Comparison of ENCODE assay signal across 18 mouse cellular contexts in the genomic region with DNA sequence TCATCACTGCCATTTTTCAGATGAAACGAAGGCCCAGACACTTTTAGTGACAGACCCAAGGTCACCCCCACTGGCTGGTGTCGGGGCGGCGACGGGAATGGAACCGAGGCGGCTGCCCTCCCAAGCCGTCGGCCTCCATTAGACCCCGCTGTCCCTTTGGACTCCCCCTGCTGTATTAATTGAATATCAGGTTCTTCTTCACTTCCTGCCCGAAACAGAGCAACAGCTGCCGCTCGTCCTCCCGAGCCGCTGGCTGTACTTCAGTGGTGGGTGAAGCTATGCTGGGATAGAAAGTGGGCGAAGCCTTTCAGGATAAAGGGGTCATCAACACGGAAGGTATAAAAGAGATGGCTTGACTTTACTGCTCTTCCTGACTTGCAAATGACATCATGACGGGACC.
"Had no signal": no experiment of that assay in that cellular context is flagged by ENCODE, and none has a peak within 500 bp of the region (broad histone marks: within the 10 kb centered on the region; RNA-seq: fewer than 3 reads in every experiment).

No protein-coding gene starts in this region.

- H3K4me1 ChIP-seq: midbrain, embryonic 10.5 days; midbrain, embryonic 12.5 days; neural tube, embryonic 13.5 days; neural tube, embryonic 15.5 days had no signal

- H3K27ac ChIP-seq: midbrain, embryonic 10.5 days; midbrain, embryonic 12.5 days; neural tube, embryonic 13.5 days; neural tube, embryonic 15.5 days had no signal

- H3K4me2 ChIP-seq: lung, embryonic 14.5 days; midbrain, embryonic 12.5 days; neural tube, embryonic 13.5 days; neural tube, embryonic 15.5 days had no signal

- H3K9me3 ChIP-seq: midbrain, embryonic 10.5 days; midbrain, embryonic 12.5 days; neural tube, embryonic 13.5 days; neural tube, embryonic 15.5 days had no signal

- H3K9ac ChIP-seq: lung, embryonic 14.5 days; midbrain, embryonic 12.5 days; neural tube, embryonic 13.5 days; neural tube, embryonic 15.5 days had no signal

- H3K36me3 ChIP-seq: midbrain, embryonic 10.5 days; midbrain, embryonic 12.5 days; neural tube, embryonic 13.5 days; neural tube, embryonic 15.5 days had no signal

- ATAC-seq: midbrain, embryonic 16.5 days had no signal

- H3K4me3 ChIP-seq: midbrain, embryonic 10.5 days; midbrain, embryonic 12.5 days; myocyte; neural tube, embryonic 13.5 days; neural tube, embryonic 15.5 days had no signal

- DNase-seq: lung, adult 18-20 months; lung, embryonic 14.5 days; lung, postnatal 10 days; lung, postnatal 4 days; midbrain, embryonic 14.5 days; retina, postnatal 1 day; right cerebral cortex, adult 18-20 months; right cerebral cortex, postnatal 25 days; right cerebral cortex, postnatal 4 days; spleen, adult 18-20 months; thymus, adult 18-20 months; thymus, postnatal 14 days had no signal
